Mouse (Mus musculus) adrenal gland, postnatal 10 days (tissue): ENCODE data around the gene Ctdsp1. TPM values are rescaled to one million over a fixed set of nuclear protein-coding genes. Genes with fewer than 3 reads are reported as not detected.

Source experiments
- DNase-seq: peaks from one replicate; pipeline ENCODE4 v3.0.0; 2021; ENCODE audit warnings: mixed read lengths
- total RNA-seq, 2 experiments: library from RNA; stranded (reverse); gene quantifications; 2 replicates each; pipeline ENCODE4 v1.2.3; 2021

Gene Ctdsp1
- total RNA-seq, 2 experiments from 2014 or later, result 132 to 142 TPM

- DNase-seq, result peak; percentile 100
These were observed 6.1 kb downstream of the Ctdsp1 start for GRCm38 (mm10) chr1:74397268-74397918.

DNA sequence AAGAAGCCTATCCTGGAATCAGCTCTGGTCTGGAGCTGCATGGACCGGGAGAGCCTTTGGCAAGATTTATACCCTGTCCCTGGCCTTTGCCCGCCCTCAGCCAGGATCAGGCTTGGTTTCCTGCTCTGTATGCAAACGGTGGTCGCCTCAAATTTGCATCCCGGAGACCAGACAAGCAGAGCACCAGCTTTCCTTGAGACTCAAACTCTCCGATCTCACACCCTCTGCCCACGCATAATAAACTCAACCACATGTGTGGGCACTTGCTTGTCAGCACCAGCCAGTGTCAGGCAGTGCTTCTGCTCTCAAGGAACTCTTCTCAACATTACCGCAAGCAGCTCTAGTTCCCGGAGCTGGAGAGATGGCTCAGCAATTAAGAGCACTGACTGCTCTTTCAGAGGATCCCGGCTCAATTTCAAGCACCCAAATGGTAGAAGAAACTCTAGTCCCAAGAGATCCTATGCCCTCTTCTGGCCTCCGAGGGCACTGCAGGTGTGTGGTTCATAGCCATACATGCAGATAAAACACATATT lies 6.7 kb downstream of the Ctdsp1 start:
- peak; percentile 81 for DNase-seq

DNA sequence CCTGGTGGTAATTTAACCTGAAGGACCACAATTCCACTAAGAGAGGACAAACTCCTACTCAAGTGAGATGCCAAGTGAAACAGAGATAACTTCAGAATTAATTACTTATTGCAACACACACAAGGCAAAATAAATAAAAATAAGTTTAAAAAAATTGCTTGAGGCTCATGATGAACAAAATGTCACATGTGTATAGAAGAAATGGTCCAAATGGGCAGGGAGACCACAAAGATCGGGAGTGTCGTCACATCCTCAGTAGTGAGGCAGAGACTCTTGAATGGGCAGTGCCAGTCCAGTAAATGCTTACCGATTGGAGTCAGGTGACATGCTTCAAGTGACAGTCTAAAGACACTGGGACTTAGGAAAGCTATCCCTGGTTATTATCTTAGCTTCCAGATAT lies 9.2 kb downstream of the Ctdsp1 start:
- no peak for DNase-seq

- DNase-seq, result no peak
These were observed 9.8 kb downstream of the Ctdsp1 start for GRCm38 (mm10) chr1:74401015-74401702.

DNA sequence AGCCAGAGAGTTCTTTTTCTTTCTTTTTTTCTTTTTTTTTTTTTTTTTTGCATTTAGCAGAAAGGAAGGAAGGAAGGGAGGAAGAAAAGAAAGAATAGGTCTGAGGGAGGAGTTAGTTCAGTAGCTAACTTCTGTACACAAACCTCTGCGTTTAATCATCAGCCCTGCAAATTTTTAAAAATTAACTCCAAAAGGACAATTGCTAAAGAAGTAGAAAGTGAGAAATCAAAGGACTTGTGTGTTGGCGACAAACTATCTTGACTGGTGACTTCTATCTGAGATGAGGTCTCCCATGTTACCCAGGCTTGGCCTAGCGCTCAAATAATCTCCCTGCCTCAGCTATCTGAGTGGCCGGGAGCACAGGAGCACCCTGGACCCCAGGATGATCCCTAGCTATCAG lies 12.9 kb downstream of the Ctdsp1 start:
- DNase-seq, result no peak

GRCm38 (mm10) chr1:74408589-74409504 lies 17.5 kb downstream of the Ctdsp1 start, which contains the start of gene Vil1:
Vil1 (plus strand) TSS chr1:74409376.
- DNase-seq, result no peak

DNA sequence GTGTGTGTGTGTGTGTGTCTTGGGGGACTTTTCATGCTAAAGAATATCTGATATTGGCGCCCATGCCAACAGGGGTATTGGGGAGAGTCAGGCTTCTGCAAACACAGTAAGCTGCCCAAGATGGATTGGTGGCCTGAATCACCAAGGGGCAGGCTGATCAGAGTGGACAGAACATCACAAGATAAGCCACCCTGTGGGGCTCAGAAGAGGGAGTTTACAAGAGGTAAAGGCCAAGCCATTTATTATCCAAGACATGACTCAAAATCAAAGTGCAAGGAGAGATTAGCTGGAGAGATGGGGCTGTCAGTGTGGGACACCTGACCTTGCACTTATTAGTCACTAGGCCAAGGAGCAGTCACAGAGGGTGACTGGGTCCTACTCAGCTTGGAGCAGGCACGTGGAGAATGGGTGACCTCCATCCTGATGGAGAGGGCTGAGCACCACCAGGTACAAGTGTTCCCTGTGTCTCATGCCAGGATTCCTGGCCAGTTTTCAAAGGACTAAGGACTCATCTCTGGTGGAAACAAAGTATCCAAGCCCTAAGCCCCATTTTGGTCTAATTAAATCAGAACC lies 20.5 kb downstream of the Ctdsp1 start:
- peak; percentile 58 for DNase-seq

- no peak for DNase-seq
These were observed 21.4 kb downstream of the Ctdsp1 start for GRCm38 (mm10) chr1:74412711-74413110.

GRCm38 (mm10) chr1:74415143-74415542 lies 23.8 kb downstream of the Ctdsp1 start:
- DNase-seq, result peak; percentile 65

GRCm38 (mm10) chr1:74418747-74419439 lies 27.6 kb downstream of the Ctdsp1 start:
- peak; percentile 68 for DNase-seq

DNA sequence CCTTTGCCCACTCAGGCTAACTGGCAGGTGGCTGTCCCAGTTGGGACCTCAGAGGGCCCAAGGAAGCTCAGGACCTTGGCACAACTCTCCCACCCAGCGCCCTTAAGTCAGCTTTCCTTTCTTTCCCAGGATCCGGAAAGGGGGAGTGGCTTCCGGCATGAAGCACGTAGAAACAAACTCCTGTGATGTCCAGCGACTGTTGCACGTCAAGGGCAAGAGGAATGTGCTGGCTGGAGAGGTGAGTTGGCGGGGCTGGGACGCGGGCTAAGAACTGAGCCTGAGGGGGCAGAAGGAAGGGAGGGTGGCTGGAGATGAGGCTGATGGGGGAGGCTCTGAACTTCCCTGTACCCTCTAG lies 28.1 kb downstream of the Ctdsp1 start:
- peak; percentile 39 for DNase-seq

DNA sequence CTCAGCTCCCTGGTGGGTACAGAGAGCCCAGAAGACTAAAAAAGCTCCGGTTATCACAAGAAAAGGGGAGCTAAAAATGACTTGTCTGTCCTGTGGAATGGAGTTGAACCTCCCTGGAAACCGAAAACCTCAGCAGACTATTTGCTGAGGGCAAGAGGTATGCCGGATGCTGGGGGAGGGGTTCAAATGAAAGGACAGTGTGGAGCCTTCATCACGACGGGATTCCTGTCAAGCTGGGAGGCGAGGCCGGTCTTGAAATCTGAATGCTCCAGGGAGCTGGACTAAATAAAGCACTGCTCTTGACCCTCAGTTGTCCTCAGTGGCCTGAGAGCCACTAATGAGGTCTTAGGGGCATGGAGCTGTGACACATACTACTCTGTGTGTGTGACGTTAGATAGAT lies 31.8 kb downstream of the Ctdsp1 start:
- DNase-seq, result no peak

DNA sequence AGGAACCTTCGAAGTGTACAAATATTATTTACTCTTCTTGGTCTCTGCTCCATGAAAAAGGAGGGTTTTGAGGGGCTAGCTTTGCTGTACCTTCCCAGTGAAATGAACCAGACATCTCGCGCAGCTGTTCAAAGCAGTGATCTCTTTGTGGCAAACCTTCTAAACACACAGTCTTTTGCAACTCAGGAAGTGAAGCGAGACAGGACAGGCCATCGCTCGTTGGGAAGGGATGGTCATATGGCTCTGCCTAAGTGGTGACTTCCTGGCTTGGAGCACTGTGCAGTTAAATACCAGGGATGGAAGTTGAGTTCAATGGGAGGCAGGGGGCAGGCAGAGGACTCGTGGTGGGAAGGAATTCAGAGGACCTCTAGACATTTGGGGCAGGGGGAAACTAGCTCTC lies 34.5 kb downstream of the Ctdsp1 start:
- DNase-seq, result no peak

- DNase-seq, result no peak
These were observed 41.9 kb downstream of the Ctdsp1 start for GRCm38 (mm10) chr1:74433220-74433619.

DNA sequence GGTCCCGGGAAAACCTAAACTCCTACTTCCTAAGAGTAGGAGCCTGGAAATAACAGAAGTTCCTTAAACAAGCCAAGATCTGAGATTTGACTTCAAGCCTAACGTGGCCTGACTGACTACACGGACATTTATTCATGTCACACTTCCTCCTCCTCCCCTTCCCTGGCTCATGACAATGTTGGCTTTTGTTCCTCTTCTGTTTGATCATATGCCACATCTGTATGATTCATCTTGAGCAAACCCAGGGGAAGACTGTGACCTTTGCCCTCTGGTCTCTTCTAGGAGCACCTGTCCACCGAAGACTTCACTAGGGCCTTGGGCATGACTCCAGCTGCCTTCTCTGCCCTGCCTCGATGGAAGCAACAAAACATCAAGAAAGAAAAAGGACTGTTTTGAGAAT lies 43.3 kb downstream of the Ctdsp1 start:
- DNase-seq, result no peak

DNA sequence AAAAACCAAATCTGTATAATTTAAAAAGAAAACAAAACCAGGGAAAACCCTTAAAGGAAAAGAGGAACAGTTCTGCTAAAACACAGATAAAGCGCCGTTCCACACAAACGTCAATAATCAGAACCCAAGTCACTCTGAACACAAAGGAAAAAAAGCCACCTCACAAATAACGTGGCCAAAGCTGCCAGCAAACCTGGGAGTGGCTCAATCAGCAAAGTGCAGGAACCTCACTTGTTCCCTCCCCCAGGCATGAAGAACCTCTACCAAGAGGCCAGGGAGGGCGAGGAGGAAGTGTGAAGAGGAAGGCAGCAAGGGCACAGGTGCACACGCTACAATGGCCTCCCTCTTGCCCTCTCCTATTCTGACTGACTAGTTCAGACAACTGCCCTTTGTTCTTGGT lies 44.3 kb downstream of the Ctdsp1 start:
- DNase-seq, result no peak

GRCm38 (mm10) chr1:74437702-74438427 lies 46.6 kb downstream of the Ctdsp1 start:
- peak; percentile 81 for DNase-seq

- no peak for DNase-seq
These were observed 48.0 kb downstream of the Ctdsp1 start for GRCm38 (mm10) chr1:74439166-74439876.

DNA sequence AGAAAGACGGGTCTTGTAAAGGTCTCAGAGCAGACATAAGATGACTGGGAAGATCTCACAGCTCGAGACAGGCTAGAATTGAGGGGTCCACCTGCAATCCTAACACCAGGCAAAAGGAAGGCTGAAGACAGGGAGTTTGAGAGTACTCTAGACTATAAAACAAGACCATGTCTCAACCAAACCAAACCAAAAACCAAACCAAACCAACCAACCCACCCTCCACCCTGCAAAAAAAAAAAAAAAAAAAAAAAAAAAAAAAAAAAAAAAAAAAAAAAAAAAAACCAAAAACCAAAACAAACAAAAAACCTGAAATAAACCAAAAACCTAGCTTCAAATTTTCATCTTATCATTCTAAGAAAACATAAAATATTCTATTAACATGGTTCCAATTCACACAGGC lies 53.2 kb downstream of the Ctdsp1 start:
- no peak for DNase-seq
